Mouse (Mus musculus): ENCODE data around the gene Ints6l. TPM values are rescaled to one million over a fixed set of nuclear protein-coding genes. Genes with fewer than 3 reads are reported as not detected.
"Not testable (repeated sequence)": the region's sequence is repeated elsewhere in the genome, so short reads cannot be mapped to it uniquely, and the experiment has no call there.

The Ints6l gene
- total RNA-seq, 2 experiments from 2014 or later: 106 to 155 TPM

DNA sequence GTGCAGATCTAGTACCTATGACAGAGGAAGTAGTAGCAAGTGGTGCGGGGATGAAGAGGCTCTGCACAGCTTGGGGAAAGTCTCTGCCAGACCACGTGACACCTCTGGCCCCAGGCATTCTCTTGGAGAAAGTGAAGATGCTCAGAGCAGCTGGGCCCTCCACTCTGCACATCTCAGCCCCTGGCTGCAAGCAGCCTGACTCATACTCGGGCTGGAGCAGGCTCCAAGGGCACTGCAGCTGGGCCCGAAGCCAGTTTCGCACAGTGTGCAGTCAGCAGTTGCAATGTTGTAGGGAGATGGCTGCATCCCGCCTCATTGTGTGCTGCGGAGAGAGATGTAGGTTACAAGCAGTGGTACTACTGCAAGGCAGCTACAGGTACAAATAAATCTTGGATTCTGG, 42.6 kb downstream of the Ints6l start:
- ATAC-seq (ENCODE audit: poor library complexity, severe bottlenecking): no peak

DNA sequence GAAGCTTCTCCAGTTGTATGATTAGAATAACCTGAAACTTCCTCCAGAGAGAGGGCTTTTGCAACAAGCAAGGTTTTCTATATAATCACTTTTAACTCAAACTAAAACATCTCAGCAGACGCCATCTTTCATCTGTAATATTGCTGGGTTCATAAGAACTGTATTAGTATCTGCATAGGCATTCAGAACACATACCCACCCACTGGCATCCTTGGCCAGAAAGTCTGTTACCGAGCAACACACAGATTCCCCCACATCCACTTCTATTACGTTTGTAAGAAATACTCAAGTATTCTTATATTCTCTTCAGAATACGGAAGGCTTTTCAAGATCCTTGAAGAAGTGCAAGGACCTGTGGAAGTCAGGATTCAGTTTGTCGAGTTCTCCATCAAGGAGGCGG, 69.8 kb downstream of the Ints6l start, which contains the start of gene Gm10477:
TSS of gene Gm10477 (plus strand) at position 301 of the 400 bp plus-strand sequence.
- ATAC-seq (ENCODE audit: poor library complexity, severe bottlenecking): not testable (repeated sequence)

DNA sequence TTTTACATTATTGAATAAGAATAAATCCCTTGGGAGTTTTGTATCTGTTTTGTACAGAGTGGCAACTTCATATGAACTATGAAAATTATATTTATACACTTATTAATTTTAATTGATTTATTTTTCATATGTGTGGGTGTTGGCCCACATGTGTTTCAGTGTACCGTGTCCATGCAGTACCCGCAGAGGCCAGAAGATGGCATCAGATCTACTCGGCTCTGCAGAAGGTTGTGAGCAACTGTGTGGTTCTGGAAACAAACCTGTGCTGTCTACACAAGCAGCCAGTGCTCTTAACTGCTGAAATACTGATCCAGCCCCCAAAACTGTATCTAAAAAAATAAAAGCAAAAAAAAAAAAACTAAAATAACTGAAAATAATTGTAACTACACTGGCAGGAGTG, 76.6 kb downstream of the Ints6l start:
- peak; percentile 66 for ATAC-seq (ENCODE audit: poor library complexity, severe bottlenecking)

DNA sequence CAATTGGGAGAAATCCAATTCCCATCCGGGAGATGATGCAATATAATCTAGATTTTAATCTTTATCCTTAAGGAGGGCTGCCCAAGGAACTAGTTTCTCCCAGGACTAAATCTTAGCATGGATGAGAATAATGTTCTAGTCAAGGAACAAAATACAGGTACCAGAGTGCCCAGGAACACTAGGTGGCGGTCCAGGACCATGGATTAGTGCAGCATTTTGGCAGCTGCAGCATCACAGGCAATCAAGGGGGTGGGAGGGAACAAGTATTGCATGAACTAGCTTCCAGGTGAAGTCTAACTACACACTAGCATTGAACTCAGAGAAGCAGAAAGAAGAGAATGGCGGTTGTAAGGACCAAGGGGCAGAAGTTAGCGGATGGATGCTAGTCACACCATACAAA, 82.5 kb downstream of the Ints6l start:
- ATAC-seq (ENCODE audit: poor library complexity, severe bottlenecking): no peak

DNA sequence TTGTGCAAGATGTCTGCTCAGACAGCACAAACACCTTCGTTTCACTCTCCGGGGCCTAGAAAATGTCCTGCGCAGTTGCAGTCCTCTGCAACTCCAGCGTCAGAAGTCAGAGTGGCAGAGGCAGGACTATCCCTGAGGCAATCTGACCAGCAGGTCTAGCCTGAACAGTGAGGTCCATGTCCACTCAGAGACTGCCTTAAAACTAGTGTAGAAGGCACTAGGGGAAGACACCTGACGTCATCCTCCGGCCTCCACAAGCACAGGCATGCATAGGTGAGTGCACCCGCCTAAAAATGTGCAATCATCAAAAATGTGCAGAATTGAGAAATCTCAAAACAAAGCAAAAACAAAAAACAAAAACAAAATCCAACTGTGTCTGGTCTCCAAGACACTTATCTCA, 94.8 kb downstream of the Ints6l start, which contains the start of gene Gm648:
TSS of gene Gm648 (minus strand) at position 101 of the 400 bp plus-strand sequence.
- no peak for ATAC-seq (ENCODE audit: poor library complexity, severe bottlenecking)

DNA sequence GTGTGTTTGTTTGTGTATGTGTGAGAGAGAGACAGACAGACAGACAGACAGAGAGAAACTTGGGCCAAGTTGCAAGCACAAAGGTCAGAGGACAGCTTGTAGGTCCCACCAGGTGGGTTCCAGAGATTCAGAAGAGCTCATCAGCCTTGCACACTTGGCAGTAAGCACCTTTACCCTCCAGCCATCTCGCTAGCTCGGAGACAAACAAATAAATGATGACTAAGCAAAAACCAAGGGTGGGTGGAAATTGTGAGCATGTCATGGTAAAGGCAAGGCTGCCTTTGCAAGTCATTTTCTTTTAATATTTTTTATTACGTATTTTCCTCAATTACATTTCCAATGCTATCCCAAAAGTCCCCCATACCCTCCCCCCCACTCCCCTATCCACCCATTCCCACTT, 98.9 kb downstream of the Ints6l start:
- ATAC-seq (ENCODE audit: poor library complexity, severe bottlenecking): no peak

Other genes with a start within 250 kb of the Ints6l start
- gene Gm773, start 242.0 kb upstream of the Ints6l start, total RNA-seq (2015): not detected in 2 replicates
- not detected in 2 replicates for gene Gm773, start 242.0 kb upstream of the Ints6l start, total RNA-seq (2017)
- gene Zfp449, start 108.5 kb upstream of the Ints6l start, total RNA-seq (2015): 0.45 and 0.89 TPM in 2 replicates
- 1.1 and 1.2 TPM in 2 replicates for gene Zfp449, start 108.5 kb upstream of the Ints6l start, total RNA-seq (2017)
- not detected in 2 replicates for gene Smim10l2a, start 80.3 kb upstream of the Ints6l start, total RNA-seq (2015)
- gene Smim10l2a, start 80.3 kb upstream of the Ints6l start, total RNA-seq (2017): 0.29 TPM in 1 of 2 replicates, not detected in the other
- gene Gm2174, start 6.9 kb upstream of the Ints6l start, total RNA-seq (2015): not detected in 2 replicates
- 42.8 and 90.9 TPM in 2 replicates for gene Gm2174, start 6.9 kb upstream of the Ints6l start, total RNA-seq (2017)
- not detected in 2 replicates for gene Gm10477, start 69.9 kb downstream of the Ints6l start, total RNA-seq (2015)
- not detected in 2 replicates for gene Gm10477, start 69.9 kb downstream of the Ints6l start, total RNA-seq (2017)
- gene Gm648, start 94.7 kb downstream of the Ints6l start, total RNA-seq (2015): 0.36 TPM in 1 of 2 replicates, not detected in the other
- not detected in 2 replicates for gene Gm648, start 94.7 kb downstream of the Ints6l start, total RNA-seq (2017)
- 17.4 and 18.5 TPM in 2 replicates for gene Mmgt1, start 143.2 kb downstream of the Ints6l start, total RNA-seq (2015)
- 13.3 and 15.5 TPM in 2 replicates for gene Mmgt1, start 143.2 kb downstream of the Ints6l start, total RNA-seq (2017)
- 12.5 and 20.3 TPM in 2 replicates for gene Slc9a6, start 154.9 kb downstream of the Ints6l start, total RNA-seq (2015)
- gene Slc9a6, start 154.9 kb downstream of the Ints6l start, total RNA-seq (2017): 12.6 and 20.2 TPM in 2 replicates